Mouse (Mus musculus) embryonic stem cell, embryonic (primary cell): ENCODE data around the gene Acsm5.

ENCODE experiments used
- CTCF ChIA-PET, 4 experiments: fragments of 300-600 bp in 2 of 4; fragments of 350-600 bp in 2 of 4; sonication (Branson Sonifier 250); formaldehyde crosslinking; loops; one replicate each; lab custom pipeline; 2022; ENCODE audit warnings: inconsistent platforms in 2 of 4; lab: Charles Lee
- POLR2A ChIA-PET, 4 experiments: fragments of 300-600 bp in 2 of 4; fragments of 350-600 bp in 2 of 4; sonication (Branson Sonifier 250); formaldehyde crosslinking; loops; one replicate each; lab custom pipeline; 2022; ENCODE audit warnings: antibody characterized with exemption in 4 of 4, inconsistent platforms in 1 of 4; lab: Charles Lee

Gene Acsm5

DNA sequence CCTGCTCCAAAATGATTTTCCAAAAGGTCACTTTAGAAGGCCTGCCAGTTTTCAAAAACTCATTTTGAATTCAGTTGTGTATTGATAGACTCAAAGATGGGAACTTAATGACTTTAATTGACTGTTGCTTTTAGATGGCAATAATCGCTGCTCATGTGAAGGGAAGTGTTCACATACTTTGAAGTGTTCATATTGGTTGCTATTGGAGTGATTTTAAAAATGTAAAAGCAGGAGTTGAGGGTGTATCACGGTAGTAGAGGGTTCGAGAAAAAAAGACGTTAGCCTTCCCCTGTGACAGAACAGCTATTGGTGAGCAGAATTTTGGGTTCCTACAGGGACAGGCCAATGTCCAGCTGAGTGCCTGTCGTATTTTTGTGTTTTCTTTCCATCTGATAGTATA, at the start of gene Acsm5:
Gene Acsm5 (plus strand): TSS at position 301 of the 400 bp plus-strand sequence.
- POLR2A ChIA-PET, result no interaction called here
- CTCF ChIA-PET, result interaction anchor here (0.6 to 1.5 kb wide), 5 partner anchors 154 to 508 kb away, joined by 3 to 13 read pairs (median 4); no protein-coding TSS in a partner anchor

GRCm38 (mm10) chr7:119476500-119477389, 42.5 kb upstream of the Acsm5 start:
- POLR2A ChIA-PET, result interaction anchor here in 1 of 4 experiments (0.5 kb wide), 1 partner anchor 170 kb away, joined by 3 read pairs; no protein-coding TSS in a partner anchor
- CTCF ChIA-PET, result interaction anchor here in 2 of 4 experiments (0.6 to 1.7 kb wide), 7 partner anchors 14 to 466 kb away, joined by 3 to 5 read pairs (median 3); no protein-coding TSS in a partner anchor

DNA sequence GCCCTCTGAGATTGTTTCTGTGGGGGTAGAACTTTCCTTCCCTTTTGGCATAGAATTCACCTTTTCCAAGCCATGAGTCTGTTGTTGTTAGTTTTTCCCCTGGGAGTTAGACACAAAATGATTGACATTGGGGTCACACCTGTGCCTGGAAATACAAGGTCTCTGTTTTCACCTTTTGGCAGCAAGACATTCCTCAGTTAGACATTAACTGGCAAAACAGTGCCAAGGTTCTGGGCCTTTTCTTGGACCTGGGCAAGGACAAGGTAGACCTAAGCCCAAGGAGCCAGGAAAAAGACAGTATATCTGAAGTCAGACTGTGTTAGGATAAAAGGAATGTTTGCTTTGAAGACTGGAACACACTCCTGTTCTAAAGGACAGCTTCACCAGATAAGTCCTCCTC, 40.0 kb upstream of the Acsm5 start, which contains the start of gene Umod:
Gene Umod (minus strand): TSS at position 27 of the 400 bp plus-strand sequence.
- POLR2A ChIA-PET, result no interaction called here
- CTCF ChIA-PET, result interaction anchor here in 1 of 4 experiments (0.7 kb wide), 1 partner anchor 34 kb away, joined by 3 read pairs; no protein-coding TSS in a partner anchor

- ChIA-PET CTCF (interaction anchor here in 1 of 4 experiments (0.7 kb wide), 1 partner anchor 250 kb away, joined by 3 read pairs; no protein-coding TSS in a partner anchor), POLR2A (no interaction called here)
Measured at GRCm38 (mm10) chr7:119484154-119484553, 35.1 kb upstream of the Acsm5 start.

DNA sequence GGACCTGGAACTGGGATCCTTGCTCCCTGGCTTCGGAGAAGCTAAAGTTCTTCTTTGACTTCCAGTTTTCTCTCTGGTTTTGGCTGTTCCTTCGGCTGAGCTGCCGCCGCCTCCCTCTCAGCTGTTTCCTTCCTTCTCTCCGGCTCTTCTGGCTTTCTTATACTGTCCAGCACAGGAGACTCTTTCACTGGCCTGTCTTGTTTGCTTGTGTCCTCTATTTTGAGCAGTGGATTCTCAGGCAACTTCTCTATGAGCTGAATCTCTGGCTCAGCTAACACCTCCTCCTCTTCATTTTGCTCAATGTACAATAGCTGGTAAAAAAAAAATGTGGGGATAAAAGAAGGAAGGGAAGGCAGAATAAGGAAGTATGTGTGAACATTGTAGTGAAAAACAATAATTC, 32.6 kb upstream of the Acsm5 start:
- ChIA-PET CTCF (interaction anchor here in 1 of 4 experiments (1.2 kb wide), 1 partner anchor 26 kb away, joined by 3 read pairs; no protein-coding TSS in a partner anchor), POLR2A (no interaction called here)

DNA sequence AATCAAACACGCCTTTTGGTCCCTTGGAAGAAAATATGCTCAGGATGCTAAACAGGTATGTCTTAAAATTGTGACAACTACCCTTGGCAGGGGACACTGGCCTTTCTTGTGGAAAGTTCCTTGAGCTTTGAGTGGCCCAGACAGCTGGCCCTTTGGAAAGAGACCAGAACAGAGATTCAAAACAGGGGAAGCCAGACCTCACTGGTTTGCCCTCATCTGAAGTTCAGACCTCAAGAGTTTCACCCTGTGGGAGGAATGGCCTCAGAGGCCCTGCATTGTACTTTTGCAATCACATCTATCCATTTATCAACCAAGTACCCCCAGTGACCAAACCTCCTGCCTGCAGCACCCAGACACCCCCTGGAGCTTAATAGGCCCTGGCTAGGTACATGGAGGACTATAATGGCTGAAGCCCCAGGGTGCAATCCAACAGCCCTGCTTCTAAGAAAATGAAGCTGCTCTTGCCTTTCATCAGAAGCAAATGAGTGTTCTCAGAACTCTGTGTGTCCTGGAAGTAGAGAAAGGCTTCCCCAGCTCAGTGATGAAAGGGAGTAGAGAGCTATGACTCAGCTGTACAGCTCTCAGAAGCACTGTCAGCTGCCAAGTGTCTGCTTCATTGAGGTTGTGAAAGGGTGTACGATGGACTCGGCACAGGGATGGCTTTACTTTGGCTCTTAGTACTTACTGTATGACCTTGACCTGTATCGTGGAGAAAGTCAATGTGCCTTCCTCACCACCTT, 29.1 kb upstream of the Acsm5 start:
- CTCF ChIA-PET, result interaction anchor here in 1 of 4 experiments (0.6 to 2.5 kb wide), 3 partner anchors 14 to 183 kb away, joined by 3 to 6 read pairs (median 3); no protein-coding TSS in a partner anchor
- POLR2A ChIA-PET, result interaction anchor here in 2 of 4 experiments (0.5 to 0.6 kb wide), 2 partner anchors 558 to 1255 kb away, joined by 3 to 6 read pairs; no protein-coding TSS in a partner anchor

DNA sequence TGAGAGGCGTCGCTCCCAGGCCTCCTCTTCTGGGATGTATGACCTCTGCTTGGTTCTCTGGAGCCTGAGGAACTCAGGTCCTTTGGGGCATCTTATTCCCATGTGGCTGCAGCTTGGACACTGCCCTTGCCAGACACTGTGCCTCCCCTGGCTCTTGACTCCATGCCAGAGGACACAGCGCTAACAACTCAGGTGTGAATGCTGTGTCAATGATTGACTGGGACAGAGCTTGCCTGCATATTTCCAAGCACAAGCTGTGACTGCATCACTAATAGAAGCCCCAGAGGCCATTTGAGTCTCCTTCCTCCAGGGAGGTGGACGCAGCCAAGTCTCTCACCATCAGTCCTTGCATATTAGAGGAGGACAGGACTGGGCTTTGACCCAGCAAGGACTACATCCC, 8.1 kb upstream of the Acsm5 start:
- ChIA-PET POLR2A (no interaction called here), CTCF (interaction anchor here in 3 of 4 experiments (0.7 to 4.8 kb wide), 4 partner anchors 491 to 1519 kb away, joined by 3 to 103 read pairs (median 6); no protein-coding TSS in a partner anchor)

- ChIA-PET POLR2A (interaction anchor here in 1 of 4 experiments (0.7 kb wide), 1 partner anchor 502 kb away, joined by 4 read pairs; no protein-coding TSS in a partner anchor), CTCF (interaction anchor here (0.5 to 4.8 kb wide), 63 partner anchors 9 to 772 kb away, joined by 3 to 103 read pairs (median 4); partner anchors contain the start of genes Gpr139 (in 2 of the 4) and Pdilt (in 1 of the 4))
Measured at GRCm38 (mm10) chr7:119513056-119513455, 6.2 kb upstream of the Acsm5 start.

- ChIA-PET CTCF (interaction anchor here (0.6 to 4.8 kb wide), 19 partner anchors 88 to 661 kb away, joined by 3 to 103 read pairs (median 4); no protein-coding TSS in a partner anchor), POLR2A (interaction anchor here in 1 of 4 experiments (1.0 kb wide), 1 partner anchor 492 kb away, joined by 3 read pairs; no protein-coding TSS in a partner anchor)
Measured at GRCm38 (mm10) chr7:119515492-119516271, 3.6 kb upstream of the Acsm5 start.

GRCm38 (mm10) chr7:119516272-119516558, 3.0 kb upstream of the Acsm5 start:
- ChIA-PET CTCF (interaction anchor here in 1 of 4 experiments (1.0 to 3.2 kb wide), 2 partner anchors 9 to 492 kb away, joined by 3 to 24 read pairs; no protein-coding TSS in a partner anchor), POLR2A (no interaction called here)

DNA sequence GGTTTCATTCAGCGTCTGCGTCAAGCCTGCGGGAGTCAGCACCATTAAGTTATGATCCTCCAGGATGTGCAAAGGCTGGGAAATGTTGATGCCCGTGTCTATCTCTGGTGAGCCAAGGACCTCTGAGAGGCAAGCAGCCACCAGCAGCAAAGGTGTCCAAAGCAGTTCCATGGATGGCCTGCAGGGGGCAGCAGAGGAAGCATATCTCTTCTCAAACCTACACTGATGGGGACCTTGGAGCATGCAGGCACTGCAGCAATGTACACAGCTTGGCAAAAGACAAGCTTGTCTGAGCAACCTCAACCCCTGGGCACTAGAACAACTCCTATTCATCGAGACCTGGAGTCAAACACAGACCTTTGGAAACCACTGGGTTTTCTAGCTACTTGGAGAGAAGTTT, 391 bp downstream of the Acsm5 start:
- CTCF ChIA-PET, result interaction anchor here (0.6 to 1.5 kb wide), 8 partner anchors 18 to 524 kb away, joined by 3 to 13 read pairs (median 4); no protein-coding TSS in a partner anchor

DNA sequence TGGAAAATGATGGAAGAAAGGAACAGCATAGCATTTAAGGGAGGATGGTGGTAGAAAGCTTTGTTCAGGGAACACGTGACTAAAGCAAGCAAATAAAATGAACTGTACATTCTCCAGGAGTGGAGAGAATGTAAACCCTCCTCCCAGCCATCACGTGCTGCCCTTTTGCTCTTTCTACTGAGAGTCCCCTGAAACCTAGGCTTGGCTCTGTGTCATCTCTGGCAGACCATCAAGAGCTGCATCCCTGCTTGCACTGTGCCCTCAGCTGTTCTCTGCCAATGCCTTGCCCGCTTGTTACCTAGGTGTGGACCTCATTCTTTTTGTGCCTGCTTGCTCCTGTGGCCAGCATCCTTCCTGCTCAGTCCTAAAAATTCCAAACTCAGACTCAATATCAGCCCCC, 2.6 kb downstream of the Acsm5 start:
- POLR2A ChIA-PET, result no interaction called here
- CTCF ChIA-PET, result interaction anchor here in 2 of 4 experiments (0.6 to 1.9 kb wide), 2 partner anchors 9 to 149 kb away, joined by 3 to 6 read pairs; no protein-coding TSS in a partner anchor

More for the DNA sequence above, 391 bp downstream of the Acsm5 start:
- POLR2A ChIA-PET, result no interaction called here

- POLR2A ChIA-PET, result no interaction called here
- CTCF ChIA-PET, result interaction anchor here in 1 of 4 experiments (1.9 kb wide), 1 partner anchor 9 kb away, joined by 6 read pairs; no protein-coding TSS in a partner anchor
Measured at GRCm38 (mm10) chr7:119522385-119522784, 3.1 kb downstream of the Acsm5 start.

DNA sequence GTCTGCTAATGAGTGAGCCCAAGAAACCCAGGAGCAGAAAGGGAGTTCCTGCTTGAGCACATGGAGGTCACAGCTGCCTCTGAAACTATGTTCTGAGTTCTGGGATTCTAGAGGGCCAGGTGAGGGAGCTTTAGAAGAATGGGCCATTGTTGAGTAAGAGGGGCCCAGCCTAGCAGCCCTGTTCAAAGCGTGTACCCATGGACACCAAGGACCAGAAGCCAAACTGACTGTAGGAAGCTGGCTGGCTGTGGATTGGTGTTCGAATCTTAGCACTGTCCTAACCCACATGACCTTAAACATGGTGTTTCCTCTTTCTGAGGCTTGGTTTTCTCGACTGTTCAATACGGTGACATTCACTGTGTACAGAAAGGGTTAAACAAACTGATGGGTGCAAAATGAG, 4.1 kb downstream of the Acsm5 start, which contains the start of gene Pdilt:
Gene Pdilt (minus strand): TSS at position 101 of the 400 bp plus-strand sequence.
- ChIA-PET CTCF (interaction anchor here (0.6 to 1.1 kb wide), 4 partner anchors 10 to 54 kb away, joined by 3 to 4 read pairs (median 3); no protein-coding TSS in a partner anchor), POLR2A (no interaction called here)

GRCm38 (mm10) chr7:119525881-119526281, 6.6 kb downstream of the Acsm5 start:
- CTCF ChIA-PET, result interaction anchor here in 2 of 4 experiments (0.8 to 1.4 kb wide), 3 partner anchors 9 to 13 kb away, joined by 3 to 4 read pairs (median 4); no protein-coding TSS in a partner anchor
- POLR2A ChIA-PET, result no interaction called here

DNA sequence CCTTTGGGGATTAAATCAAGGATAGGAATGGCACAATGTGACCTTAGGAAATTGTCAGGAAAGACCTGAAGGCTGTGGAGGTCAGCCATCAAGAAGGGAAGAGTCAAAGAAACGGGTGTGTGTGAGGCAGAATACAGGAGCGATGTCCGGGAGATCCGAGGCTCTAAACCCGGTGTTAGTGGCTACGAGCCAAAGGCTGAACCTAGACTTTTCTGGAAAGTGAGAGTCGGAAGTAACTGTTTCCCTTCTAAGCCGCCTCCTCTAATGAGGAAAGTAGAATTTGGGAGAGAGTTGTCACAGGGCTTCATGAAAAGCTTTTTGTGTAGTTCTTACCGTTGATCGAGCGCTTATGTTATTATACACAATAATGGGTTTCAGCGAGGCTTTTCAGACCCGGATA, 7.2 kb downstream of the Acsm5 start:
- CTCF ChIA-PET, result interaction anchor here in 2 of 4 experiments (0.5 to 1.4 kb wide), 2 partner anchors 13 to 1078 kb away, joined by 4 to 14 read pairs; no protein-coding TSS in a partner anchor
- POLR2A ChIA-PET, result no interaction called here

DNA sequence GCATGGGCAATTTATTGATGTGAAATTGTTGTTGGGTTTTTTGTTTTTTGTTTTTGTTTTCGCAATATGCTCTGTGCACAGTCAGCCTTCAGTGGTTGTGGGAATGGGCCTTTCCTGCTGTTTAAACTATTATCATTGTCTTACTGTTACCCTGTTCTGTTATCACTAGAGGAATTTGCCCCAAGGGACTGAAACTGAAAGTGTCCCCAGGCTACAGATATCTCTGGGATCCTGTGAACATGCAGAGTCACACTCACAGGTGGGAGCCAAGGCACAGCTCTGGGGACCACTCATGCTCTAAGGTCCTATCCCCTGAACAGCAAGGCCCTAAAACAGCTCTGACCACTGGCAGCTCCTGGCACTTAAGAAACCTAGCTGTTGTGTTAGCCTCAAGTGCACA, 7.9 kb downstream of the Acsm5 start:
- ChIA-PET POLR2A (no interaction called here), CTCF (no interaction called here)
